Mouse (Mus musculus): Measurements from ENCODE around the gene 1700025G04Rik. TPM values are rescaled to one million over a fixed set of nuclear protein-coding genes. Genes with fewer than 3 reads are reported as not detected.

1700025G04Rik gene
- total and polyA plus RNA-seq, 3 experiments: 1.5 to 19.5 (median 12.8) TPM

- Histone ChIP-seq H3K27ac (ENCODE audit: insufficient read depth, low read depth) (no peak overlapping the region), H3K79me2 (replicated peaks; ENCODE audit: control insufficient read depth, extremely low read depth, insufficient read depth, poor library complexity, severe bottlenecking) (no peaks in the 10 kb centered on the region), H3K4me3 (replicated peaks in 1 of 3; ENCODE audit: low read depth in 2 of 3, low read length in 2 of 3, poor library complexity in 1 of 3) (no peak overlapping the region), H3K27me3 (replicated peaks) (no peaks in the 10 kb centered on the region), H3K4me2 (ENCODE audit: insufficient read depth, low read depth, poor library complexity, severe bottlenecking) (no peak overlapping the region), H3K4me1 (ENCODE audit: control insufficient read depth in 1 of 2, insufficient read depth in 2 of 2) (no peaks in the 10 kb centered on the region), H3K36me3 (replicated peaks in 1 of 2; ENCODE audit: control insufficient read depth in 1 of 2, insufficient read depth in 1 of 2, low read length in 1 of 2) (no peaks in the 10 kb centered on the region), H3K9me3 (replicated peaks; ENCODE audit: low read length) (no peaks in the 10 kb centered on the region), H3K9ac (ENCODE audit: insufficient read depth, low read depth) (no peak overlapping the region)
- dilution Hi-C loops (cut with MboI; ENCODE audit: extremely low pct_ligation_motif_present, extremely low pct_unique_long_range_greater_than_20kb, low sequenced_read_pairs): no loop called here
- TF ChIP-seq USF2 (conservative IDR thresholded peaks at IDR 0.05; ENCODE audit: low read depth, low read length): no peak
- TF ChIP-seq KAT2A (IDR thresholded peaks at IDR 0.05; ENCODE audit: insufficient replicate concordance, low read length): no peak
- no peak for TF ChIP-seq ELF1 (IDR thresholded peaks at IDR 0.05; ENCODE audit: low read depth, low read length)
- no peak for TF ChIP-seq UBTF (IDR thresholded peaks at IDR 0.05; ENCODE audit: low read depth, low read length)
- no peak for TF ChIP-seq PAX5 (IDR thresholded peaks at IDR 0.05; ENCODE audit: low read length)
- DNase-seq (ENCODE audit: extremely low read depth): no peak
- in situ Hi-C loops (cut with MboI; ENCODE audit: low pct_ligation_motif_present, low pct_unique_long_range_greater_than_20kb, low sequenced_read_pairs): no loop called here
Measured at GRCm38 (mm10) chr1:152110123-152110522, 20.2 kb upstream of the 1700025G04Rik start.

GRCm38 (mm10) chr1:152106136-152106535 lies 16.2 kb upstream of the 1700025G04Rik start:
- no peak overlapping the region for H3K4me2 ChIP-seq (ENCODE audit: insufficient read depth, low read depth, poor library complexity, severe bottlenecking)
- H3K79me2 ChIP-seq (replicated peaks; ENCODE audit: control insufficient read depth, extremely low read depth, insufficient read depth, poor library complexity, severe bottlenecking): no peaks in the 10 kb centered on the region
- H3K4me3 ChIP-seq (replicated peaks in 1 of 3; ENCODE audit: low read depth in 2 of 3, low read length in 2 of 3, poor library complexity in 1 of 3): no peak overlapping the region
- dilution Hi-C loops (cut with MboI; ENCODE audit: extremely low pct_ligation_motif_present, extremely low pct_unique_long_range_greater_than_20kb, low sequenced_read_pairs): no loop called here
- no peak overlapping the region for H3K27ac ChIP-seq (ENCODE audit: insufficient read depth, low read depth)
- no peak for DNase-seq (ENCODE audit: extremely low read depth)
- TF ChIP-seq POLR2AphosphoS2 (IDR thresholded peaks at IDR 0.05; ENCODE audit: low read depth, low read length): no peak
- no peak for TF ChIP-seq HCFC1 (IDR thresholded peaks at IDR 0.05; ENCODE audit: low read depth, low read length)
- TF ChIP-seq BHLHE40 (IDR thresholded peaks at IDR 0.05; ENCODE audit: low read depth, low read length): no peak
- no peak for TF ChIP-seq MAX (IDR thresholded peaks at IDR 0.05; ENCODE audit: low read length)
- TF ChIP-seq EP300 (IDR thresholded peaks at IDR 0.05; ENCODE audit: low read length): no peak
- TF ChIP-seq ZNF384 (IDR thresholded peaks at IDR 0.05; ENCODE audit: low read depth, low read length): no peak
- TF ChIP-seq TBP (conservative IDR thresholded peaks at IDR 0.05; ENCODE audit: low read depth, low read length): no peak
- TF ChIP-seq UBTF (IDR thresholded peaks at IDR 0.05; ENCODE audit: low read depth, low read length): no peak
- no peak for TF ChIP-seq IRF4 (IDR thresholded peaks at IDR 0.05; ENCODE audit: low read depth, low read length)
- no peak for TF ChIP-seq ZC3H11A (IDR thresholded peaks at IDR 0.05; ENCODE audit: low read depth, low read length)
- no peak for TF ChIP-seq MAFK (IDR thresholded peaks at IDR 0.05; ENCODE audit: insufficient replicate concordance, low read length)
- TF ChIP-seq E2F4 (IDR thresholded peaks at IDR 0.05; ENCODE audit: insufficient replicate concordance, low read depth, low read length): no peak
- TF ChIP-seq GABPA (IDR thresholded peaks at IDR 0.05; ENCODE audit: insufficient replicate concordance, low read depth, low read length): no peak
- TF ChIP-seq ELF1 (IDR thresholded peaks at IDR 0.05; ENCODE audit: low read depth, low read length): no peak
- no peak for TF ChIP-seq ZMIZ1 (IDR thresholded peaks at IDR 0.05; ENCODE audit: low read depth, low read length)
- no peak for TF ChIP-seq TCF12 (IDR thresholded peaks at IDR 0.05; ENCODE audit: low read depth, low read length)
- TF ChIP-seq RCOR1 (conservative IDR thresholded peaks at IDR 0.05; ENCODE audit: low read depth, low read length): no peak
- no peak for TF ChIP-seq KAT2A (IDR thresholded peaks at IDR 0.05; ENCODE audit: insufficient replicate concordance, low read length)
- no peak for TF ChIP-seq JUN (IDR thresholded peaks at IDR 0.05; ENCODE audit: insufficient read depth, low read depth, low read length)
- TF ChIP-seq JUND (conservative IDR thresholded peaks at IDR 0.05; ENCODE audit: low read depth, low read length): no peak
- in situ Hi-C loops (cut with MboI; ENCODE audit: low pct_ligation_motif_present, low pct_unique_long_range_greater_than_20kb, low sequenced_read_pairs): no loop called here
- no peaks in the 10 kb centered on the region for H3K27me3 ChIP-seq (replicated peaks)
- H3K9ac ChIP-seq (ENCODE audit: insufficient read depth, low read depth): no peak overlapping the region
- no peaks in the 10 kb centered on the region for H3K4me1 ChIP-seq (ENCODE audit: control insufficient read depth in 1 of 2, insufficient read depth in 2 of 2)
- no peaks in the 10 kb centered on the region for H3K9me3 ChIP-seq (replicated peaks; ENCODE audit: low read length)
- H3K36me3 ChIP-seq (replicated peaks in 1 of 2; ENCODE audit: control insufficient read depth in 1 of 2, insufficient read depth in 1 of 2, low read length in 1 of 2): no peaks in the 10 kb centered on the region
